Mouse (Mus musculus): Measurements from ENCODE around the gene Ces1h. TPM values are rescaled to one million over a fixed set of nuclear protein-coding genes. Genes with fewer than 3 reads are reported as not detected.
"Not testable (repeated sequence)": the region's sequence is repeated elsewhere in the genome, so short reads cannot be mapped to it uniquely, and the experiment has no call there.

Ces1h gene
- not detected in 2 replicates for polyA plus RNA-seq (2016; fragmentation: Nextera tagmentation; extraction: Ambion mirVana)

DNA sequence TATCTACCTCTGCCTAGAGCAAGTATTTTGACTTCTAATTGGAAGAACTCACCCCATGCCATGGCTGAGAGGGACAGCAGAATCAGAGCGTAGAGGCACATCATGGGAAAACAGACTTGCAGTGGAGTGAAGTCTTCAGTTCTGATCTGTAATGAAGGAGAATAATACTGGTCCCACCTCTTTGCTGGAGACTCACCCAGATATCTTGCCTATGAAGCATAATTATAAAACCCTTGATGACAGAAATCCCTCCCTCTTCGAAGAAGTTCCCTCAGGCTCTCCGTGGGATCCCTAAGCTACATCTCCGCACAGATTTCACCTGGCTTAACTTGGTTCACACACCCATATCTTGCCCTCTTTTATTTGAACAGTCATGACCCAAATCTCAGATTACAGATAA is at the start of gene Ces1h:
Gene Ces1h (minus strand): TSS at position 101 of the 400 bp plus-strand sequence.
- Histone ChIP-seq H3K9ac (no peak within 1 kb of the TSS), H3K27me3 (no peaks in the 10 kb centered on the region), H3K9me3 (no peaks in the 10 kb centered on the region), H3K4me3 (no peak within 1 kb of the TSS), H3K36me3 (no peaks in the 10 kb centered on the region), H3K27ac (no peak within 1 kb of the TSS), H3K4me1 (no peaks in the 10 kb centered on the region), H3K4me2 (replicated peaks) (no peak within 1 kb of the TSS)
- WGBS: 81% methylated on average over 4 of the region's 4 CpGs
- no peak for ATAC-seq (ENCODE audit: insufficient number of reproducible peaks, insufficient read depth, low FRiP score, low TSS enrichment)

DNA sequence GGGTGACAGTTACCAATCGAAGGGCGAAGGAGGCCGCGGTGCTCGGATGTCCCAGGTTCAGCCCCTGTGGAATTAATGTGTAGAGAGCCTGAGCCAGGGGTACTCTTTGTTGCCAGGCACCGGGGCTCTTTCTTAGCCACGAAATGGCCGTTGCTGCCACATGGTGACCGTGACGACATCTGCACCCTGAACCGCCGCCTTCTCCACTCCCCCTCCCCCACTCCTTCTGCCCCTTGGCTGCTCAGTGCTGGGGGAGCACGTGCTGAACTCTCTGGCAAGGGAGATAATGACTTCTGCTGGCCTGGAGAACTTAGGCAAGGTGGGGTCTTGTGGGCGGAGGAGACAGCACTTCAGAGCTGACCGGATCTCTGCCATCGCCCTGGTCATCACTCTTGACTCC is 47.7 kb upstream of the Ces1h start:
- Histone ChIP-seq H3K4me2 (replicated peaks) (no peak overlapping the region), H3K9me3 (no peaks in the 10 kb centered on the region), H3K27me3 (no peaks in the 10 kb centered on the region), H3K9ac (no peak overlapping the region), H3K4me3 (no peak overlapping the region), H3K36me3 (no peaks in the 10 kb centered on the region), H3K4me1 (no peaks in the 10 kb centered on the region), H3K27ac (no peak overlapping the region)
- ATAC-seq (ENCODE audit: insufficient number of reproducible peaks, insufficient read depth, low FRiP score, low TSS enrichment): no peak
- 88% methylated on average over 16 of the region's 16 CpGs for WGBS

DNA sequence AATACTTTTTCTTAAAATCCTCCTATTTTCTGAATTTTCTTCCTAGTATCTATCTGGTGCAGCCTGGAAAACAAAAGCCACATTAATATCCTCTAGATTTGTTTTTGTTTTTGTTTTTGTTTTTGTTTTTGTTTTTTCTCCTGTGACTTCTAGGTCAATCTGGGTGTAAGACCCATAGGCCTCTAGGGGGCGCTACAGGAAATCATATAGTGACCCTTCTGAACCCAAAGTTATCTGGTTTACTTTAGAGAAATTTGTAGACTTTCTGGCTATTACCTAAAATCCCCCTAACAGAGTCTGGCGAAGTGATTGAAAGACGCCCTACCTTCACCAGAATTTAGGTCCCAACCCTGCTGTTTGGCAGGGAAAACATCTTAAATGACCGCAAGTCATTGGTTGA is 35.9 kb upstream of the Ces1h start:
- no peak for ATAC-seq (ENCODE audit: insufficient number of reproducible peaks, insufficient read depth, low FRiP score, low TSS enrichment)
- no peak overlapping the region for H3K9ac ChIP-seq
- WGBS: 67% methylated on average over 4 of the region's 4 CpGs

DNA sequence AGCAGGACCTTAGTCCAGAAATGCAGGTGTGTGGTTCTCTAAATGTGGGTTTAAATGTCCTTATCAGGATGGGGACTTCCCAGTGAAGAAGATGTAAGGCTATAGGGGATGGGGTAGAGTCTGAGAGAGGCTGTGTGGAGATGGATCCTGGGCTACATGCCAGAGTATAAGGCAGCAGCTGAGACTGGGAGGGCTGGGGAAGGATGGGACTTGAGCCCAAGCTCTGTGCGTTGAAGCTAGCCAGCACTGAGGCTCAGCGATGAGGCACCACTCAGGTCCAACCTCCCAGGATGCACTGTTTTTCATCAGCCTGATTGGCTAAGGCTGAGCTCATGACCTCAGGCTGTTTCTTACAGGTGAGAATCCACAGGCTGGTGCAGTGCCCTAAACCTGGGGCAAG is 29.3 kb upstream of the Ces1h start:
- Histone ChIP-seq H3K4me1 (no peaks in the 10 kb centered on the region), H3K9ac (no peak overlapping the region), H3K27ac (no peak overlapping the region), H3K27me3 (no peaks in the 10 kb centered on the region), H3K4me3 (no peak overlapping the region), H3K4me2 (replicated peaks) (no peak overlapping the region), H3K9me3 (no peaks in the 10 kb centered on the region), H3K36me3 (no peaks in the 10 kb centered on the region)
- 96% methylated on average over 2 of the region's 2 CpGs for WGBS
- no peak for ATAC-seq (ENCODE audit: insufficient number of reproducible peaks, insufficient read depth, low FRiP score, low TSS enrichment)

More for the DNA sequence above, 35.9 kb upstream of the Ces1h start:
- Histone ChIP-seq H3K9me3 (no peaks in the 10 kb centered on the region), H3K27ac (no peak overlapping the region), H3K4me2 (replicated peaks) (no peak overlapping the region), H3K27me3 (no peaks in the 10 kb centered on the region), H3K4me1 (no peaks in the 10 kb centered on the region), H3K36me3 (no peaks in the 10 kb centered on the region), H3K4me3 (no peak overlapping the region)

DNA sequence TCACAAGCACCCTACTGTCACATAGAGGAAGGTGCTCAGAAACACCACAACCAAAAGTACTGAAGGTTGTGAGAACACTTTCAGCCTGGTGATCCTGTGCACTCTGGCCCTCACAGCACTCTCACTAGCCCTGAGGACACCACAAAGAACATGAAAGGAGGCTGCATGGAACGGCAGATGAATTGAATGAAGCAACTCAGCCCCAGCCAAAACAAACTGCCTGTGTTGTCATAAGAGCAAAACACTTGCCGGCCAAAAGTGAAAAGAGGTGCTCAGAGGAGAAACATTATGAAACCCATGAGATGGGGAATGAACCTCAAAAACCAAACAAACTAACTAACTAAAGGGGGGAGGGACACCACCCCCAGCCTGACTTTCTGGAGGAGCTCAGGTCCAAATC is 20.2 kb upstream of the Ces1h start:
- no peaks in the 10 kb centered on the region for H3K4me1 ChIP-seq
- H3K27ac ChIP-seq: no peak overlapping the region
- H3K9ac ChIP-seq: no peak overlapping the region
- H3K27me3 ChIP-seq: no peaks in the 10 kb centered on the region
- no peak for ATAC-seq (ENCODE audit: insufficient number of reproducible peaks, insufficient read depth, low FRiP score, low TSS enrichment)
- WGBS: 74% methylated on average over 2 of the region's 2 CpGs
- no peak overlapping the region for H3K4me3 ChIP-seq
- no peak overlapping the region for H3K4me2 ChIP-seq (replicated peaks)
- no peaks in the 10 kb centered on the region for H3K9me3 ChIP-seq
- no peaks in the 10 kb centered on the region for H3K36me3 ChIP-seq

DNA sequence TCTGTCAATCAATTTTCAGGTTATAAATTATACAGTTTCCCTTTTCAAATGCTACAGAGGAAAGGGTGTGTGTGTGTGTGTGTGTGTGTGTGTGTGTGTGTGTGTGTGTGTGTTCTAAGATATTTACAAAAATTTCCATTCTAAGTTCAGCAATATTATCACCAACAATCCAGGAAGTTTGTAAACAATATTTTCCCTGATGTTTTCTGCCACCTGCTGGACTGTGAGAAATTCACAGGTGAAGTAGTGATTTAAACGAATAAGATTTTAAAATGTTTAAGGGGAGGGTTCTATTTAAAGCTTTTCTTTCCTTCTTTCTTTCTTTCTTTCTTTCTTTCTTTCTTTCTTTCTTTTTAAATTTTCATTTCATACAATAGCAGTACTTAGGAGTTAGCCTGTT is 18.5 kb upstream of the Ces1h start:
- no peak overlapping the region for H3K4me3 ChIP-seq
- no peak overlapping the region for H3K27ac ChIP-seq
- no peak overlapping the region for H3K4me2 ChIP-seq (replicated peaks)
- no peaks in the 10 kb centered on the region for H3K9me3 ChIP-seq
- no peaks in the 10 kb centered on the region for H3K36me3 ChIP-seq
- no peaks in the 10 kb centered on the region for H3K4me1 ChIP-seq
- no peak overlapping the region for H3K9ac ChIP-seq
- WGBS: 49% methylated on average over 1 of the region's 1 CpGs
- H3K27me3 ChIP-seq: no peaks in the 10 kb centered on the region
- ATAC-seq (ENCODE audit: insufficient number of reproducible peaks, insufficient read depth, low FRiP score, low TSS enrichment): no peak

DNA sequence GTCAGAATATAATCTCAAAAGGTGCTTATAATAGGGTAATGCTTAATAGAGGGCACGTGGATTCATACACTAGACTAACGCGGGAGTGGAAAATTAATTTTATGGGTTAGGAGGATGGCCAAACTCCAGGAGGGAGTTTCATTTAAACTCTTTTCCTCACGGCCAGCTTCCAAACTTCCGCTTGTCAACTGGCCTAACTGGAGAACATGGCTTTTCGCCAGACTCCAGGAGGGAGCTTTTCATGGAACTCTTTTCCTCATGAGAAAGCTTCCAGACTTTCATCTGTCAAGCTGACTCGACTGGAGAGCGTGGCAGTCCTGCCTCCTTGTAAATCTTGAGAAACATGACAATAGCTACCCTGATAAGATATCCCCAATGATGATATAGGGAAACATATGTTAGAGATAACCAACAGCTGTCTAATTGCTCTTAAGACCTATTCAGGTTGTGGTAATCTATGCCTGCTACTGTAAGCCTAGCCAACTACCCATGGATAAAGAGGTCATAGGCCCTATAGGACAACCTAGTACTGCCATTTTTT is 14.6 kb upstream of the Ces1h start:
- not testable (repeated sequence) for H3K27ac ChIP-seq; H3K4me1 ChIP-seq; H3K4me3 ChIP-seq; H3K27me3 ChIP-seq; H3K4me2 ChIP-seq (replicated peaks); ATAC-seq (ENCODE audit: insufficient number of reproducible peaks, insufficient read depth, low FRiP score, low TSS enrichment); H3K36me3 ChIP-seq; H3K9me3 ChIP-seq; H3K9ac ChIP-seq
- 90% methylated on average over 8 of the region's 8 CpGs for WGBS

DNA sequence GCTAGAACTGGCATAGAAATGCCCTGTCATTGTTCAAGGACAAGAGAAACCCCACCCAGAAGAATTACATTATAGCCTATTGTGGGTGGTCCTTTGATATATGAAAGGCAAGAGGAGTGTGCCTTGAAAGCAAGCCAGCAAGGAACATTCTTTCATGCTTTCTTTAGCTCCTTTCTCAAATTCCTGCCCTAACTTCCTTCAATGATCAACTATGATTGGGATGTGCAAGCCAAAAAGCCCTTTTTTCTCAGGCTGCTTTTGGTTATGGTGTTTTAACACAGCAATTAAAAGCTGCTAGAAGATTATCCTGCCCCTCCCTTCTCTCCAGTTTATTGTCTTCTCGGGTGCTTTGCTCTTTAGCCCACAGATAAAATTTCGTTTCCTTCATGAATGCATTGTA is 10.0 kb downstream of the Ces1h start:
- Histone ChIP-seq H3K9ac (no peak overlapping the region), H3K4me1 (no peaks in the 10 kb centered on the region), H3K36me3 (no peaks in the 10 kb centered on the region), H3K27me3 (no peaks in the 10 kb centered on the region), H3K9me3 (no peaks in the 10 kb centered on the region), H3K4me3 (no peak overlapping the region), H3K4me2 (replicated peaks) (no peak overlapping the region), H3K27ac (no peak overlapping the region)
- ATAC-seq (ENCODE audit: insufficient number of reproducible peaks, insufficient read depth, low FRiP score, low TSS enrichment): no peak
- WGBS: 44% methylated on average over 2 of the region's 2 CpGs

DNA sequence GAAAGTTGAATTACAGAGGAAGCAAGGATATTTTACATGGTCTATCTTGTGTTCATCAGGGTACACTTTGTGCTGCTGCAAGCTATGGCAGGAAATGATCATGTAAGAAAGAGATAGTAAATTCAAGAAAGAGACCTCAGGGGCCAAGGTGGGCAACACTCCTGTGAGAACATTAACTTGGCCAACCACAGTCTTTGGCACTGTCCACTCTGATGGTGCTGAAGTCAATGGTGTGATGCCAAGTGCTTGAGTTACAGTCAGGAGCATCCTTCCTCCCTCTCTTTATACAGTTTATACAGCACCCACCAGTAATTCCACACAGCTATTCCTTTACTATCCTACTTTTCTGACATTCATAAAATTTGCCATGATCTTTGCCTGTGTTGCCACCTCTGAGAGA is 19.4 kb downstream of the Ces1h start:
- ATAC-seq (ENCODE audit: insufficient number of reproducible peaks, insufficient read depth, low FRiP score, low TSS enrichment): no peak
- H3K27ac ChIP-seq: no peak overlapping the region

DNA sequence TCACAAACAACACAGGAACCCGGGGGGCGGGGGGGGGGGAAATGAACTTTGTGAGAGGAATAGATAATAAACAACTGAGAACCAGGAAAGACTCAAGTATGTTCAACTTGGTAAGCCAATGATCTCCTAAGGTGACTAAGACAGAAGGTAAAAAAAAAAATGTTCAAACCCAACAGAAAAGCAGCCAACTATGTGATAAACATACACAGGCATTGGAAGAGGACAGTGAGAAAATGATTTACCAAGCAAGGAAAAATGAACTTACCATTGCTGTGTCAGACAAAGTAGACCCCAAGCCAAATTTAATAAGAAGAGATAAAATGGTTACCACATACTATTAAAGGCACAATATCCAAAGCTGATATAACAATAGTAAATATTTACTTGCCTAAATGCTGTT is 40.0 kb downstream of the Ces1h start:
- no peak for ATAC-seq (ENCODE audit: insufficient number of reproducible peaks, insufficient read depth, low FRiP score, low TSS enrichment)
- H3K36me3 ChIP-seq: no peaks in the 10 kb centered on the region
- no peak overlapping the region for H3K9ac ChIP-seq
- H3K4me2 ChIP-seq (replicated peaks): no peak overlapping the region
- no peaks in the 10 kb centered on the region for H3K4me1 ChIP-seq
- H3K4me3 ChIP-seq: no peak overlapping the region
- WGBS: 87% methylated on average over 2 of the region's 2 CpGs
- no peaks in the 10 kb centered on the region for H3K27me3 ChIP-seq
- H3K9me3 ChIP-seq: no peaks in the 10 kb centered on the region
- no peak overlapping the region for H3K27ac ChIP-seq

More for the DNA sequence above, 19.4 kb downstream of the Ces1h start:
- Histone ChIP-seq H3K4me1 (no peaks in the 10 kb centered on the region), H3K9ac (no peak overlapping the region), H3K4me2 (replicated peaks) (no peak overlapping the region), H3K36me3 (no peaks in the 10 kb centered on the region), H3K9me3 (no peaks in the 10 kb centered on the region), H3K4me3 (no peak overlapping the region), H3K27me3 (no peaks in the 10 kb centered on the region)

DNA sequence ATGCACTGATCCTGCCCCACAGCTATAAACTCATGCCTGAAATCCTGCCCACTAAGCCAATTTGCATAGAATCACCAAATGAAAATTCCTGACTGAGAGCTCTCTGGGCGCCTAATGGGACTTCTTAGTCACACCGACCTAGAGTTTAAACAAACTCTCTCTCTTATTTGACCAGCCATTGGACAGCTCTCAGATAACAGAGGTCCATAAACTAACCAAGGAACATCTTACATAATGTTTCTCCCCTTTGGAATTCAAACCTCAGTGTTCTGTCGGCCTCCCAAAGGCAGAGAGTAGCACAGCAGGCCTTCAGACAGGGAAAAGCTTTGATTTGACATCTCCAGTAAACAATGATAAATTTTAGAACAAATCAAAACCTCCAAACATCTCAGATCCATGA is 42.3 kb downstream of the Ces1h start, which contains the start of gene Ces1g:
Gene Ces1g (minus strand): TSS at position 102 of the 400 bp plus-strand sequence.
- Histone ChIP-seq H3K4me1 (no peaks in the 10 kb centered on the region), H3K9me3 (no peaks in the 10 kb centered on the region), H3K4me2 (replicated peaks) (no peak within 1 kb of the TSS), H3K4me3 (no peak within 1 kb of the TSS), H3K36me3 (no peaks in the 10 kb centered on the region), H3K27ac (no peak within 1 kb of the TSS), H3K27me3 (no peaks in the 10 kb centered on the region), H3K9ac (no peak within 1 kb of the TSS)
- ATAC-seq (ENCODE audit: insufficient number of reproducible peaks, insufficient read depth, low FRiP score, low TSS enrichment): no peak
- WGBS: 70% methylated on average over 3 of the region's 3 CpGs

DNA sequence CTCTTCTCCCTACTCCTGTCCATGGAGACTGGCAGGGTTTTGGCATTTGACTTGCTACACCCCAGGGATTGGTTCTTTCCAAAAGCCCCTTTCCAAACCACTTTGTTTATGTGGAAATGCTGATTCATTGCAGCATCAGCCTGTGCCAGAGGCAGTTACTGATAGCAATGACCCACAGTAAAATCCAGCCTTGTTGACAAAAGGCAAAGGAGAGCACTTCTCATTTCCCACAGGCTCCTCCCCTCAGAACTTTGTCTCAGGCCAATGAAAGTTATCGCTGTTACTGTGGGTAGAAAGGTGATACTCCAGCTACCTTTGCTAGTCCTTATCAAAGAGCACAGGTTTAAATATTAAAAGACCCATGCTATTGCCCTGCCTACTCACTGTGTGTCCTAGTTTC is 46.8 kb downstream of the Ces1h start:
- no peak overlapping the region for H3K4me2 ChIP-seq (replicated peaks)
- H3K4me1 ChIP-seq: no peaks in the 10 kb centered on the region
- H3K27me3 ChIP-seq: no peaks in the 10 kb centered on the region
- no peak overlapping the region for H3K27ac ChIP-seq
- no peak overlapping the region for H3K9ac ChIP-seq
- no peak overlapping the region for H3K4me3 ChIP-seq
- no peaks in the 10 kb centered on the region for H3K9me3 ChIP-seq
- 93% methylated on average over 1 of the region's 1 CpGs for WGBS
- no peaks in the 10 kb centered on the region for H3K36me3 ChIP-seq
- ATAC-seq (ENCODE audit: insufficient number of reproducible peaks, insufficient read depth, low FRiP score, low TSS enrichment): no peak

DNA sequence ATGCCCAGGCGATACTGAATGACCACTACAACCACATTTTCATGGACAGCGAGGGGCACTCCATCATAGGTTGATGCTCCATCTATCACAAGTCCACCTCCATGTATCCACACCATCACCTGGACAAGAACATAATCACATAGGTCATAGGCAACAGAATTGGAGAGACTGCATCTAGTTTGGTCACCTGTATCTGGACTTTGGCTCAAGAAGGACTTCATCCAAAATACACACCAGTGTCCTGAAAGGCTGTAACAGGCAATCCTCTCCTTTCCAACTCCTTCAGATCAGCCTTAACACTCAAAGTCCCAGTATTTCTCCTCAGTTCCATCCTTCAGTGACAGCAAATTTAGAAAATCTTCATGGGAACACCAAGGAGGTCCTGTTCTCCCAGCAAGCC is 48.4 kb downstream of the Ces1h start:
- 91% methylated on average over 2 of the region's 2 CpGs for WGBS
- no peak for ATAC-seq (ENCODE audit: insufficient number of reproducible peaks, insufficient read depth, low FRiP score, low TSS enrichment)
- no peaks in the 10 kb centered on the region for H3K9me3 ChIP-seq
- H3K27ac ChIP-seq: no peak overlapping the region
- H3K36me3 ChIP-seq: no peaks in the 10 kb centered on the region
- no peak overlapping the region for H3K9ac ChIP-seq
- no peaks in the 10 kb centered on the region for H3K4me1 ChIP-seq
- no peak overlapping the region for H3K4me3 ChIP-seq
- H3K4me2 ChIP-seq (replicated peaks): no peak overlapping the region
- no peaks in the 10 kb centered on the region for H3K27me3 ChIP-seq

Data from embryonic facial prominence, embryonic 12.5 days (tissue).